Mouse (Mus musculus) liver, adult 2 months (tissue): ENCODE measurements around the gene Sumo1.
"Not testable (repeated sequence)": the region's sequence is repeated elsewhere in the genome, so short reads cannot be mapped to it uniquely, and the experiment has no call there.

Experiments used
- CTCF ChIP-seq: fragments of 200-500 bp; IDR thresholded peaks from 2 replicates; pipeline ENCODE4 v1.5.1; 2011; ENCODE audit warnings: low read depth, low read length, control low read depth
- POLR2A ChIP-seq: fragments of 200-500 bp; IDR thresholded peaks from 2 replicates; pipeline ENCODE4 v1.6.1; 2011; ENCODE audit warnings: low read length, control low read depth; ENCODE audit not compliant: insufficient read depth; ENCODE audit errors: extremely low read depth

DNA sequence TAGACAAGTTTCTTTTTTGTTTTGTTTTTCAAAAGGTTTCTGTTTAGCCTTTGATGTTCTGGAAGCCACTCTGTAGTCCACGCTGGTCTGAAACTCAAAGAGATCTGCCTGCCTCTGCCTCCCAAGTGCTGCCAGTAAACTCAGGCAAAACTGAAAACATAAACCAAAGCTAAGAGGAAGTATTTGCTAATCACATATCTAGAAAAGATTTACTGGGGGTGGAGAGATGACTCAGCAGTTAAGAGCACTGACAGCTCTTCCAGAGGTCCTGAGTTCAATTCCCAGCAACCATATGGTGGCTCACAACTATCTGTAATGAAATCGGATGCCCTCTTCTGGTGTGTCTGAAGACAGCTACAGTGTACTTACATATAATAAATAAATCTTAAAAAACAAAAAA, 24.1 kb downstream of the Sumo1 start:
- not testable (repeated sequence) for TF ChIP-seq CTCF, POLR2A
